Mouse (Mus musculus) embryo, embryonic 10.5 days (tissue): ENCODE measurements around the gene Gnb1.

ENCODE experiments used
- DNase-seq: peaks from one replicate; pipeline ENCODE4 v3.0.0-alpha.2; 2015; ENCODE audit warnings: low spot score

Gene Gnb1

GRCm38 (mm10) chr4:155485521-155485920 is 5.6 kb upstream of the Gnb1 start:
- no peak for DNase-seq

GRCm38 (mm10) chr4:155487746-155488145 is 3.4 kb upstream of the Gnb1 start:
- no peak for DNase-seq

GRCm38 (mm10) chr4:155488232-155489025 is 2.7 kb upstream of the Gnb1 start:
- DNase-seq: peak; percentile 37

GRCm38 (mm10) chr4:155489101-155489970 is 1.8 kb upstream of the Gnb1 start:
- no peak for DNase-seq

- DNase-seq: peak; percentile 18
Measured at GRCm38 (mm10) chr4:155490456-155490855, 705 bp upstream of the Gnb1 start.

- DNase-seq: peak; percentile 54
Measured at GRCm38 (mm10) chr4:155491529-155492130, 469 bp downstream of the Gnb1 start.

- DNase-seq: peak; percentile 69
Measured at GRCm38 (mm10) chr4:155492131-155492633, 1.0 kb downstream of the Gnb1 start.

GRCm38 (mm10) chr4:155494891-155495290 is 3.7 kb downstream of the Gnb1 start:
- no peak for DNase-seq

- DNase-seq: no peak
Measured at GRCm38 (mm10) chr4:155497963-155498362, 6.8 kb downstream of the Gnb1 start.

- DNase-seq: no peak
Measured at GRCm38 (mm10) chr4:155501126-155501525, 10.0 kb downstream of the Gnb1 start.

GRCm38 (mm10) chr4:155505067-155505466 is 13.9 kb downstream of the Gnb1 start:
- DNase-seq: no peak

- DNase-seq: no peak
Measured at GRCm38 (mm10) chr4:155505671-155506295, 14.6 kb downstream of the Gnb1 start.

- DNase-seq: no peak
Measured at GRCm38 (mm10) chr4:155508614-155509013, 17.5 kb downstream of the Gnb1 start.

GRCm38 (mm10) chr4:155510981-155511380 is 19.8 kb downstream of the Gnb1 start:
- peak; percentile 21 for DNase-seq

- DNase-seq: no peak
Measured at GRCm38 (mm10) chr4:155514810-155515209, 23.6 kb downstream of the Gnb1 start.

GRCm38 (mm10) chr4:155517948-155518517 is 26.9 kb downstream of the Gnb1 start:
- DNase-seq: no peak

GRCm38 (mm10) chr4:155522327-155522726 is 31.2 kb downstream of the Gnb1 start:
- no peak for DNase-seq

- no peak for DNase-seq
Measured at GRCm38 (mm10) chr4:155525751-155526150, 34.6 kb downstream of the Gnb1 start.

- no peak for DNase-seq
Measured at GRCm38 (mm10) chr4:155529294-155529693, 38.1 kb downstream of the Gnb1 start.

- DNase-seq: no peak
Measured at GRCm38 (mm10) chr4:155549993-155550392, 58.8 kb downstream of the Gnb1 start.

GRCm38 (mm10) chr4:155550446-155550845 is 59.3 kb downstream of the Gnb1 start:
- no peak for DNase-seq

GRCm38 (mm10) chr4:155551073-155551472 is 59.9 kb downstream of the Gnb1 start:
- no peak for DNase-seq
